Mouse (Mus musculus) CH12.LX (cell line): ENCODE data around the gene Cyp2b13. TPM values are rescaled to one million over a fixed set of nuclear protein-coding genes. Genes with fewer than 3 reads are reported as not detected.

Experiments
- DNase-seq: peaks from one replicate; pipeline ENCODE4 v3.0.0-alpha.2; 2013; ENCODE audit errors: extremely low read depth
- H3K27ac ChIP-seq: 2 replicates; pipeline ENCODE4 v1.5.1; 2012; ENCODE audit warnings: low read depth, mild to moderate bottlenecking, control low read depth, moderate library complexity; ENCODE audit not compliant: insufficient read depth
- H3K27me3 ChIP-seq: replicated peaks from 2 replicates; pipeline ENCODE3; 2012; ENCODE audit warnings: inconsistent platforms
- H3K36me3 ChIP-seq, 2 experiments: replicated peaks in 1 of 2; 2 replicates each; pipeline versions ENCODE3 to v1.6.1; 2012; ENCODE audit warnings: inconsistent platforms in 1 of 2, low read length in 1 of 2, mild to moderate bottlenecking in 1 of 2, mixed read lengths in 1 of 2, moderate library complexity in 1 of 2; ENCODE audit not compliant: control insufficient read depth in 1 of 2, insufficient read depth in 1 of 2
- H3K4me1 ChIP-seq, 2 experiments: 2 replicates each; pipeline ENCODE4 v1.6.1; 2012; ENCODE audit warnings: inconsistent platforms in 1 of 2, moderate library complexity in 1 of 2; ENCODE audit not compliant: insufficient read depth in 2 of 2, control insufficient read depth in 1 of 2
- H3K4me2 ChIP-seq: 2 replicates; pipeline ENCODE4 v1.6.1; 2012; ENCODE audit warnings: low read depth, mild to moderate bottlenecking, control low read depth; ENCODE audit not compliant: poor library complexity, insufficient read depth, severe bottlenecking
- H3K4me3 ChIP-seq, 3 experiments: fragments of 150-350 bp in 1 of 3; sonication (generic) in 1 of 3; replicated peaks in 1 of 3; 2 replicates each; pipeline versions ENCODE3 to v1.5.1; 2011 to 2012; ENCODE audit warnings: low read depth in 2 of 3, low read length in 2 of 3, mild to moderate bottlenecking in 2 of 3, moderate library complexity in 2 of 3, control low read depth in 1 of 3, improper control_type of control experiment in 1 of 3, inconsistent platforms in 1 of 3, mixed read lengths in 1 of 3; ENCODE audit not compliant: poor library complexity in 1 of 3
- H3K79me2 ChIP-seq: replicated peaks from 2 replicates; pipeline ENCODE4 v1.6.1; 2012; ENCODE audit warnings: mild to moderate bottlenecking, moderate library complexity; ENCODE audit not compliant: control insufficient read depth, poor library complexity, insufficient read depth, severe bottlenecking; ENCODE audit errors: extremely low read depth
- H3K9ac ChIP-seq: 2 replicates; pipeline ENCODE4 v1.6.1; 2012; ENCODE audit warnings: low read depth, mild to moderate bottlenecking, control low read depth, moderate library complexity; ENCODE audit not compliant: insufficient read depth
- H3K9me3 ChIP-seq: replicated peaks from 2 replicates; pipeline ENCODE3; 2012; ENCODE audit warnings: low read length, inconsistent platforms, mixed read lengths
- CHD1 ChIP-seq: IDR thresholded peaks from 2 replicates; pipeline ENCODE4 v1.6.1; 2012; ENCODE audit warnings: low read depth, low read length, improper control_type of control experiment, inconsistent platforms
- CTCF ChIP-seq, 2 experiments: IDR thresholded peaks in 1 of 2; conservative IDR thresholded peaks in 1 of 2; 2 replicates each; pipeline ENCODE4 v1.5.1; 2011 to 2012; ENCODE audit warnings: low read depth in 2 of 2, low read length in 2 of 2, improper control_type of control experiment in 1 of 2, inconsistent platforms in 1 of 2, mild to moderate bottlenecking in 1 of 2, moderate library complexity in 1 of 2
- E2F4 ChIP-seq: IDR thresholded peaks from 2 replicates; pipeline ENCODE4 v1.6.1; 2011; ENCODE audit warnings: low read depth, low read length, improper control_type of control experiment; ENCODE audit not compliant: insufficient replicate concordance
- ELF1 ChIP-seq: IDR thresholded peaks from 2 replicates; pipeline ENCODE4 v1.6.1; 2014; ENCODE audit warnings: low read depth, mild to moderate bottlenecking, inconsistent platforms, low read length, improper control_type of control experiment
- EP300 ChIP-seq: IDR thresholded peaks from 2 replicates; pipeline ENCODE4 v1.6.1; 2011; ENCODE audit warnings: low read length, improper control_type of control experiment
- ETS1 ChIP-seq: conservative IDR thresholded peaks from 2 replicates; pipeline ENCODE4 v1.6.1; 2012; ENCODE audit warnings: low read depth, mild to moderate bottlenecking, inconsistent platforms, low read length, improper control_type of control experiment, moderate library complexity
- HCFC1 ChIP-seq: IDR thresholded peaks from 2 replicates; pipeline ENCODE4 v1.6.1; 2012; ENCODE audit warnings: low read depth, mild to moderate bottlenecking, inconsistent platforms, low read length, improper control_type of control experiment
- KAT2A ChIP-seq: IDR thresholded peaks from 2 replicates; pipeline ENCODE4 v1.6.1; 2012; ENCODE audit warnings: low read length, improper control_type of control experiment, inconsistent platforms; ENCODE audit not compliant: insufficient replicate concordance
- MAFK ChIP-seq: IDR thresholded peaks from 2 replicates; pipeline ENCODE4 v1.6.1; 2011; ENCODE audit warnings: low read length, improper control_type of control experiment; ENCODE audit not compliant: insufficient replicate concordance
- MAZ ChIP-seq: IDR thresholded peaks from 2 replicates; pipeline ENCODE4 v1.6.1; 2012; ENCODE audit warnings: low read depth, mild to moderate bottlenecking, inconsistent platforms, low read length, improper control_type of control experiment, moderate library complexity
- MEF2A ChIP-seq: IDR thresholded peaks from 2 replicates; pipeline ENCODE4 v1.6.1; 2014; ENCODE audit warnings: low read depth, mild to moderate bottlenecking, inconsistent platforms, low read length, improper control_type of control experiment, borderline replicate concordance
- MYC ChIP-seq: IDR thresholded peaks from 2 replicates; pipeline ENCODE4 v1.6.1; 2011; ENCODE audit warnings: low read depth, mild to moderate bottlenecking, improper control_type of control experiment, low read length
- NELFE ChIP-seq: IDR thresholded peaks from 2 replicates; pipeline ENCODE4 v1.6.1; 2011; ENCODE audit warnings: low read depth, low read length, improper control_type of control experiment
- NRF1 ChIP-seq: IDR thresholded peaks from 2 replicates; pipeline ENCODE4 v1.6.1; 2014; ENCODE audit warnings: low read depth, mild to moderate bottlenecking, inconsistent platforms, low read length, improper control_type of control experiment, moderate library complexity
- PAX5 ChIP-seq: IDR thresholded peaks from 2 replicates; pipeline ENCODE4 v1.6.1; 2012; ENCODE audit warnings: low read length, inconsistent platforms, mixed read lengths
- POLR2A ChIP-seq: IDR thresholded peaks from 2 replicates; pipeline ENCODE4 v1.6.1; 2011; ENCODE audit warnings: low read depth, mild to moderate bottlenecking, improper control_type of control experiment, low read length
- RCOR1 ChIP-seq: conservative IDR thresholded peaks from 2 replicates; pipeline ENCODE4 v1.6.1; 2012; ENCODE audit warnings: low read depth, mild to moderate bottlenecking, inconsistent platforms, low read length, improper control_type of control experiment
- SIN3A ChIP-seq: IDR thresholded peaks from 2 replicates; pipeline ENCODE4 v1.6.1; 2012; ENCODE audit warnings: low read length, improper control_type of control experiment, inconsistent platforms
- SMC3 ChIP-seq: IDR thresholded peaks from 2 replicates; pipeline ENCODE4 v1.6.1; 2011; ENCODE audit warnings: low read depth, low read length, improper control_type of control experiment
- TCF12 ChIP-seq: IDR thresholded peaks from 2 replicates; pipeline ENCODE4 v1.6.1; 2014; ENCODE audit warnings: low read depth, mild to moderate bottlenecking, inconsistent platforms, low read length, improper control_type of control experiment
- USF1 ChIP-seq: IDR thresholded peaks from 2 replicates; pipeline ENCODE4 v1.6.1; 2014; ENCODE audit warnings: low read depth, mild to moderate bottlenecking, inconsistent platforms, low read length, improper control_type of control experiment
- USF2 ChIP-seq: conservative IDR thresholded peaks from 2 replicates; pipeline ENCODE4 v1.6.1; 2011; ENCODE audit warnings: low read depth, low read length, improper control_type of control experiment
- ZKSCAN1 ChIP-seq: IDR thresholded peaks from 2 replicates; pipeline ENCODE4 v1.6.1; 2012; ENCODE audit warnings: low read depth, inconsistent platforms, low read length, improper control_type of control experiment, borderline replicate concordance
- ZMIZ1 ChIP-seq: IDR thresholded peaks from 2 replicates; pipeline ENCODE4 v1.6.1; 2012; ENCODE audit warnings: low read depth, mild to moderate bottlenecking, inconsistent platforms, low read length, improper control_type of control experiment
- ZNF384 ChIP-seq: IDR thresholded peaks from 2 replicates; pipeline ENCODE4 v1.6.1; 2012; ENCODE audit warnings: low read depth, low read length, improper control_type of control experiment, inconsistent platforms
- dilution Hi-C: fragments of 300-500 bp; cut with MboI; formaldehyde crosslinking; loops from 2 replicates; pipeline ENCODE4 v1.14.3; 2020; ENCODE audit warnings: low sequenced_read_pairs; ENCODE audit not compliant: extremely low pct_unique_long_range_greater_than_20kb, extremely low pct_ligation_motif_present
- in situ Hi-C: fragments of 300-500 bp; cut with MboI; formaldehyde crosslinking; loops from 3 replicates; pipeline ENCODE4 v1.14.3; 2019; ENCODE audit warnings: low sequenced_read_pairs, low pct_ligation_motif_present, low pct_unique_long_range_greater_than_20kb, mixed read lengths
- polyA plus RNA-seq: library from polyadenylated mRNA; unstranded; fragments of >175 nt; gene quantifications from 2 replicates; pipeline ENCODE4 v1.2.1, GENCODE M21; 2012; ENCODE audit warnings: low read depth; ENCODE audit not compliant: insufficient read length
- total RNA-seq, 2 experiments: library from RNA; depleted of rRNA; stranded (reverse); fragments of 300-350 nt in 1 of 2; fragments of >200 nt in 1 of 2; gene quantifications; 2 replicates each; pipeline ENCODE4 v1.2.3; 2012 to 2014

Cyp2b13 gene
- total and polyA plus RNA-seq, 3 experiments: 0.13 TPM; not detected in 2

GRCm38 (mm10) chr7:26082595-26082994 is 21.3 kb downstream of the Cyp2b13 start:
- Histone ChIP-seq H3K9me3 (no peaks in the 10 kb centered on the region), H3K36me3 (no peaks in the 10 kb centered on the region), H3K4me1 (no peaks in the 10 kb centered on the region), H3K4me3 (no peak overlapping the region), H3K27me3 (peaks cover 13% of the 10 kb centered on the region), H3K9ac (no peak overlapping the region)
- in situ Hi-C loops (no loop called here), dilution Hi-C loops (no loop called here)
- DNase-seq: no peak
- TF ChIP-seq CTCF (conservative IDR thresholded peaks at IDR 0.05 in 1 of 2, IDR thresholded peaks at IDR 0.05 in 1 of 2; ENCODE audit: low read depth in 2 of 2, low read length in 2 of 2) (no peak), EP300 (no peak), NELFE (no peak), USF1 (no peak), KAT2A (no peak), USF2 (no peak), SMC3 (no peak), E2F4 (no peak), ZMIZ1 (no peak), ZKSCAN1 (no peak), SIN3A (no peak), MAFK (no peak), ELF1 (no peak), CHD1 (no peak), NRF1 (no peak), HCFC1 (no peak)
- TF ChIP-seq, all 38 proteins: peak for 0
- Histone ChIP-seq H3K27ac (no peak overlapping the region), H3K4me2 (no peak overlapping the region), H3K79me2 (no peaks in the 10 kb centered on the region)

DNA sequence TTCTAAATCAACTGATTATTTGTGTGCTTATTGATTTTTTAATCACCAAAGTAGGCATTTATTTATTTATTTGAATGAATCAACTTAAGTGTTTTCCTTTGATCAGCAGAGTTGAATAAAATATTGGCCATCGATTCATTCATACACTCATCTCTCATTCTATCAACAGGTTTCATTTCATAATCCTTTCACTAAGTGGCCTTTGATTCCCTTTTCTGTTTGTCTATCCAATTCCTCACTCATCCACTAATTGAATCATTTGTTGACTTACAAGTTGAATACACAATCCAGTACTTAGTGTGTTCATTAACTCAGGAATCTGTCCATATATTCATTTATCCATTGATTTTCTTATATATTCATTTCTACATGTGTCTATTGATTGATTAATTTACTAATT is 26.1 kb downstream of the Cyp2b13 start:
- peaks cover 11% of the 10 kb centered on the region for H3K27me3 ChIP-seq

More for the DNA sequence above, 26.1 kb downstream of the Cyp2b13 start:
- no peak overlapping the region for H3K9ac ChIP-seq
- DNase-seq: no peak
- no peaks in the 10 kb centered on the region for H3K36me3 ChIP-seq
- no peak overlapping the region for H3K4me2 ChIP-seq
- TF ChIP-seq PAX5 (no peak), MAZ (no peak), KAT2A (no peak), RCOR1 (no peak), MAFK (no peak), NELFE (no peak), TCF12 (no peak), USF2 (no peak), USF1 (no peak), CHD1 (no peak), MYC (no peak), MEF2A (no peak), POLR2A (no peak), ETS1 (no peak), ZMIZ1 (no peak), NRF1 (no peak), SMC3 (no peak), ZNF384 (no peak)
- H3K4me1 ChIP-seq: no peaks in the 10 kb centered on the region
- in situ Hi-C loops (no loop called here), dilution Hi-C loops (no loop called here)
- H3K27ac ChIP-seq: no peak overlapping the region
- no peaks in the 10 kb centered on the region for H3K9me3 ChIP-seq
- no peak overlapping the region for H3K4me3 ChIP-seq
- no peaks in the 10 kb centered on the region for H3K79me2 ChIP-seq
